Mouse (Mus musculus): ENCODE results near the gene Plgrkt. TPM values are rescaled to one million over a fixed set of nuclear protein-coding genes. Genes with fewer than 3 reads are reported as not detected.

The Plgrkt gene
- polyA plus RNA-seq, 1 experiment from 2014 or later: 79.4 TPM

GRCm38 (mm10) chr19:29364076-29364475 lies 3.1 kb downstream of the Plgrkt start:
- H3K9ac ChIP-seq: no peak overlapping the region
- no peak overlapping the region for H3K4me3 ChIP-seq
- H3K27ac ChIP-seq: no peak overlapping the region
- no peak for ATAC-seq (ENCODE audit: low FRiP score)
- H3K4me2 ChIP-seq (replicated peaks): no peak overlapping the region
- 84% methylated on average over 5 of the region's 5 CpGs for WGBS
- H3K36me3 ChIP-seq: no peaks in the 10 kb centered on the region
- H3K9me3 ChIP-seq (replicated peaks): no peaks in the 10 kb centered on the region
- peaks cover 21% of the 10 kb centered on the region for H3K4me1 ChIP-seq
- peaks cover 5% of the 10 kb centered on the region for H3K27me3 ChIP-seq

GRCm38 (mm10) chr19:29363557-29363956 lies 3.6 kb downstream of the Plgrkt start:
- 88% methylated on average over 7 of the region's 7 CpGs for WGBS

GRCm38 (mm10) chr19:29362173-29362930 lies 4.8 kb downstream of the Plgrkt start:
- WGBS: 49% methylated on average over 13 of the region's 13 CpGs
- 0 out of 2 replicates have a peak, but pooled peaks have one; percentile 36 for ATAC-seq (ENCODE audit: low FRiP score)
- no peak overlapping the region for H3K27ac ChIP-seq

More at GRCm38 (mm10) chr19:29363557-29363956, 3.6 kb downstream of the Plgrkt start:
- no peak overlapping the region for H3K4me3 ChIP-seq
- peaks cover 5% of the 10 kb centered on the region for H3K27me3 ChIP-seq
- H3K4me2 ChIP-seq (replicated peaks): no peak overlapping the region
- no peak overlapping the region for H3K27ac ChIP-seq
- no peaks in the 10 kb centered on the region for H3K9me3 ChIP-seq (replicated peaks)
- ATAC-seq (ENCODE audit: low FRiP score): no peak
- peaks cover 3% of the 10 kb centered on the region; the same call in 1 of the 2 replicates for H3K36me3 ChIP-seq
- no peak overlapping the region for H3K9ac ChIP-seq
- peaks cover 21% of the 10 kb centered on the region for H3K4me1 ChIP-seq

GRCm38 (mm10) chr19:29361468-29362130 lies 5.6 kb downstream of the Plgrkt start:
- peaks cover 5% of the 10 kb centered on the region; the same call in 1 of the 2 replicates for H3K27me3 ChIP-seq
- peaks cover 15% of the 10 kb centered on the region for H3K4me1 ChIP-seq
- H3K9ac ChIP-seq: peak overlapping the region; percentile 79
- H3K4me3 ChIP-seq: peak overlapping the region; percentile 69
- no peaks in the 10 kb centered on the region for H3K9me3 ChIP-seq (replicated peaks)
- H3K27ac ChIP-seq: no peak overlapping the region
- peak; percentile 99 for ATAC-seq (ENCODE audit: low FRiP score)
- peaks cover 4% of the 10 kb centered on the region; the same call in 1 of the 2 replicates for H3K36me3 ChIP-seq
- H3K4me2 ChIP-seq (replicated peaks): peak overlapping the region; percentile 75
- 3% methylated on average over 33 of the region's 33 CpGs for WGBS

More at GRCm38 (mm10) chr19:29362173-29362930, 4.8 kb downstream of the Plgrkt start:
- Histone ChIP-seq H3K4me1 (peaks cover 18% of the 10 kb centered on the region), H3K36me3 (peaks cover 4% of the 10 kb centered on the region; the same call in 1 of the 2 replicates), H3K9me3 (replicated peaks) (no peaks in the 10 kb centered on the region), H3K4me3 (peak overlapping the region; percentile 69), H3K9ac (peak overlapping the region; percentile 79), H3K27me3 (peaks cover 5% of the 10 kb centered on the region), H3K4me2 (replicated peaks) (peak overlapping the region; percentile 75)

GRCm38 (mm10) chr19:29360251-29360650 lies 6.9 kb downstream of the Plgrkt start:
- Histone ChIP-seq H3K4me2 (replicated peaks) (no peak overlapping the region), H3K9ac (no peak overlapping the region), H3K4me3 (no peak overlapping the region), H3K27ac (no peak overlapping the region), H3K36me3 (peaks cover 4% of the 10 kb centered on the region; the same call in 1 of the 2 replicates), H3K4me1 (peaks cover 15% of the 10 kb centered on the region), H3K27me3 (peaks cover 5% of the 10 kb centered on the region; the same call in 1 of the 2 replicates), H3K9me3 (replicated peaks) (no peaks in the 10 kb centered on the region)
- no peak for ATAC-seq (ENCODE audit: low FRiP score)
- 80% methylated on average over 5 of the region's 5 CpGs for WGBS

GRCm38 (mm10) chr19:29356281-29356680 lies 10.9 kb downstream of the Plgrkt start:
- Histone ChIP-seq H3K4me3 (no peak overlapping the region), H3K4me1 (peaks cover 9% of the 10 kb centered on the region), H3K36me3 (peaks cover 4% of the 10 kb centered on the region; the same call in 1 of the 2 replicates), H3K9ac (no peak overlapping the region), H3K4me2 (replicated peaks) (no peak overlapping the region), H3K27me3 (no peaks in the 10 kb centered on the region), H3K27ac (no peak overlapping the region), H3K9me3 (replicated peaks) (no peaks in the 10 kb centered on the region)
- ATAC-seq (ENCODE audit: low FRiP score): no peak
- 84% methylated on average over 11 of the region's 11 CpGs for WGBS

- 6% methylated on average over 20 of the region's 20 CpGs for WGBS
- H3K4me2 ChIP-seq (replicated peaks): peak overlapping the region; percentile 56
- no peaks in the 10 kb centered on the region for H3K9me3 ChIP-seq (replicated peaks)
- peaks cover 7% of the 10 kb centered on the region; the same call in 1 of the 2 replicates for H3K4me1 ChIP-seq
- H3K27me3 ChIP-seq: no peaks in the 10 kb centered on the region
- ATAC-seq (ENCODE audit: low FRiP score): peak; percentile 70
- peak overlapping the region; percentile 23 for H3K4me3 ChIP-seq
- peaks cover 4% of the 10 kb centered on the region; the same call in 1 of the 2 replicates for H3K36me3 ChIP-seq
- H3K9ac ChIP-seq: no peak overlapping the region
- no peak overlapping the region for H3K27ac ChIP-seq
These were observed 12.0 kb downstream of the Plgrkt start for GRCm38 (mm10) chr19:29354895-29355877.

- no peak overlapping the region for H3K4me3 ChIP-seq
- peaks cover 7% of the 10 kb centered on the region; the same call in 1 of the 2 replicates for H3K4me1 ChIP-seq
- no peaks in the 10 kb centered on the region for H3K9me3 ChIP-seq (replicated peaks)
- H3K9ac ChIP-seq: no peak overlapping the region
- peaks cover 3% of the 10 kb centered on the region; the same call in 1 of the 2 replicates for H3K36me3 ChIP-seq
- H3K27ac ChIP-seq: no peak overlapping the region
- H3K4me2 ChIP-seq (replicated peaks): no peak overlapping the region
- ATAC-seq (ENCODE audit: low FRiP score): no peak
- H3K27me3 ChIP-seq: no peaks in the 10 kb centered on the region
- WGBS: 32% methylated on average over 5 of the region's 5 CpGs
These were observed 16.2 kb downstream of the Plgrkt start for GRCm38 (mm10) chr19:29350991-29351390.

- no peaks in the 10 kb centered on the region for H3K27me3 ChIP-seq
- H3K9ac ChIP-seq: no peak overlapping the region
- no peak overlapping the region for H3K4me3 ChIP-seq
- no peak overlapping the region for H3K27ac ChIP-seq
- WGBS: 78% methylated on average over 6 of the region's 6 CpGs
- no peaks in the 10 kb centered on the region for H3K4me1 ChIP-seq
- H3K9me3 ChIP-seq (replicated peaks): no peaks in the 10 kb centered on the region
- H3K4me2 ChIP-seq (replicated peaks): no peak overlapping the region
- no peak for ATAC-seq (ENCODE audit: low FRiP score)
- peaks cover 3% of the 10 kb centered on the region; the same call in 1 of the 2 replicates for H3K36me3 ChIP-seq
These were observed 21.6 kb downstream of the Plgrkt start for GRCm38 (mm10) chr19:29345636-29346035.

GRCm38 (mm10) chr19:29344868-29345267 lies 22.3 kb downstream of the Plgrkt start:
- no peaks in the 10 kb centered on the region for H3K4me1 ChIP-seq
- no peaks in the 10 kb centered on the region for H3K27me3 ChIP-seq
- H3K9me3 ChIP-seq (replicated peaks): no peaks in the 10 kb centered on the region
- H3K9ac ChIP-seq: no peak overlapping the region
- no peak overlapping the region for H3K4me2 ChIP-seq (replicated peaks)
- H3K36me3 ChIP-seq: peaks cover under 1% of the 10 kb centered on the region; the same call in 1 of the 2 replicates
- no peak overlapping the region for H3K4me3 ChIP-seq
- no peak for ATAC-seq (ENCODE audit: low FRiP score)
- H3K27ac ChIP-seq: no peak overlapping the region

GRCm38 (mm10) chr19:29342281-29342680 lies 24.9 kb downstream of the Plgrkt start:
- Histone ChIP-seq H3K9me3 (replicated peaks) (no peaks in the 10 kb centered on the region), H3K9ac (no peak overlapping the region), H3K36me3 (no peaks in the 10 kb centered on the region), H3K4me3 (no peak overlapping the region), H3K27me3 (no peaks in the 10 kb centered on the region), H3K4me2 (replicated peaks) (no peak overlapping the region), H3K27ac (no peak overlapping the region), H3K4me1 (no peaks in the 10 kb centered on the region)
- WGBS: 84% methylated on average over 6 of the region's 6 CpGs
- ATAC-seq (ENCODE audit: low FRiP score): no peak
